Mouse (Mus musculus) NIH3T3 (cell line): ENCODE measurements around the gene Wfdc16.
A peak's percentile ranks its signal among the peaks of the same experiment; 100 is the strongest.
"Not testable (repeated sequence)": the region's sequence is repeated elsewhere in the genome, so short reads cannot be mapped to it uniquely, and the experiment has no call there.

Source experiments
- DNase-seq: peaks from one replicate; pipeline ENCODE4 v3.0.0-alpha.2; 2012; ENCODE audit warnings: low read depth

The Wfdc16 gene

DNA sequence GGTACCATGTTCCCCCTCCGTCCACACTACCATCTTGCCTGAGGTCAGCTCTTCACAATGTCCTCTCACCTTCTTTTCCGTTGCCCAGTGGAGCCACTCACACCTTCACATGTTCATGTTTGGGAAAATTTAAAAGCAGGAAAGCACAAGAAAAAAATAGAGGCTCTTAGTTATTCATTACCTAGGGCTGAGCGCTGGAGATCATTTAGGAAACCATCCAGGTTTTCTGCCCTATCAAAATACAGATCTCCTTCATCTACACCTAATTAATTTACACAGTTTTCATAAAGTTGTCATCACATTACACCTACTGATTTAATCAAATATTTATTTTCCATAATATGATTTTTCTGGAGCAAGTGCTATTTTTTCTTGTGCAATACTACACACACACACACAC is at the start of gene Wfdc16:
TSS of gene Wfdc16 (minus strand) at position 101 of the 400 bp plus-strand sequence.
- no peak for DNase-seq

DNA sequence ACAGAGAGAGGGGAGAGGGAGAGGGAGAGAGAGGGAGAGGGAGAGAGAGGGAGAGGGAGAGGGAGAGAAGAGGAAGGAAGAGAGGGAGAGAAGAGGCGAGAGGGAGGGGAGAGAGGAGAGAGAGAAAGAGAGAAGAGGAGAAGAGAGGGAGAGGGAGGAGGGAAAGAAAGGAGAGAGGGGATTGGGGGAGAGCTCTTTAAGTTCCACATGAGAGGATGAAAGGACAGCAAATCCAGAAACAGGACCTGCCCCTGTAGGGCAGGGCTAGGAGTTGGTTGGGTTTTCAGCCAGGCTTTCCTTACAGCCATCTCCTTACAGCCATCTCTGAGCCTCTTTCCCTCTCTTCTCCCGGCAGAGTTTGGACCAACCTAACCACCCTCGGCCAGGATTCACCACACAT is 46.2 kb upstream of the Wfdc16 start, which contains the start of gene Wfdc13:
TSS of gene Wfdc13 (plus strand) at position 301 of the 400 bp plus-strand sequence.
- DNase-seq, result no peak

DNA sequence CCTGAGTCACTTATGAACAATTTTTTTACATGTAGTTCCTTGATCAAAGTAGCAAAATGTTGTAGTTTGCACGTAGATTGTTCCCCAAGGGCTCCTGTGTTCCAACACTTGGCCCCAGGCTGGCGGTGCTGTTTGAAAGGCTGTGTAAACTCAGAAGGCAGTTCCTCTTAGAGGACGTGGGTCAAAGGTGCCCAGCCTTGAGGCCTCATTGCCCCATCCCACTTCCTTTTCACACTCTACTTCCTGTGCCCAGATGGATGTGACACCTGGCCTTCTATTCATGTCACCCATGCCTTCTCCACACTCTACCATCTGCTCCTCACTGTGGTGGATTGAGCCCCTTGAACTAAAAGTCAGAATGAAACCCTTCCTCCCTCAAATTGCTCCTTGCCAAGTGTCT is 41.3 kb upstream of the Wfdc16 start:
- DNase-seq, result no peak

DNA sequence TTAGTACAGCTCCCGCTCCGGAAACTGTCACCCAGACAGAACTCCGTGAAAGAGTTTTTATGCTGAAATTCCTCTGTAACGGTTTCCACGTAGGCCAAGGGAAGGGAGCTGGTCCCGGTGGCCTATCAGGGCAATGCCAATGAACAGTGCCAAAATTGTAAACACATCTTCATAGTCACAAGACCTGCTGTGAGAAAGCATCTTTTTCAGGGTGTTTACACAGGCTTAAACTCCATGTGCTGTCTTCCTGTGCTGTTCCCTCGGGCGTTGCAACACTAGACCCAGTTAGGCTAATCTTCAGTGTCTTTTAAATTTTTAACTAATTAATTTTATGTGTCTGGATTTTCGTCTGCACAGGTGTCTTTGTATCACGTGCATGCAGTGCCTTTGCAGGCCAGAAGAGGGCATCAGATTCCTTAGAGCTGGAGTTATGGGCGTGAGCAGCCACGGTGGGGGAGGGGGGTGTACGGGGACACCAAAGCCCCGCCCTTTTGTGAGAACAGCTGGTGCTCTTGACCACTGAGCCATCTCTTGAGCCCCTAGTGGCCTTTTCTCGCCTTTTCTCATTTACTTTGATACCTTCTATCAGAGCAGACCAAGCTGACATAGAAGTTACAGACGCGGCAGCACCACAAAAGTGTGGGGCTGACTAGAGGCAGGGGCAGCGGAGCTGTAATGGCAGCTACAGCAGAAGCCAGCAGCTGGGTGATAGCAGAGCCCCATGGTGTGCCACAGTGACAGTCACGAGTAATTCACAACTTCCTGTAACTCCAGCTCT is 40.4 kb upstream of the Wfdc16 start:
- DNase-seq, result peak; percentile 67

DNA sequence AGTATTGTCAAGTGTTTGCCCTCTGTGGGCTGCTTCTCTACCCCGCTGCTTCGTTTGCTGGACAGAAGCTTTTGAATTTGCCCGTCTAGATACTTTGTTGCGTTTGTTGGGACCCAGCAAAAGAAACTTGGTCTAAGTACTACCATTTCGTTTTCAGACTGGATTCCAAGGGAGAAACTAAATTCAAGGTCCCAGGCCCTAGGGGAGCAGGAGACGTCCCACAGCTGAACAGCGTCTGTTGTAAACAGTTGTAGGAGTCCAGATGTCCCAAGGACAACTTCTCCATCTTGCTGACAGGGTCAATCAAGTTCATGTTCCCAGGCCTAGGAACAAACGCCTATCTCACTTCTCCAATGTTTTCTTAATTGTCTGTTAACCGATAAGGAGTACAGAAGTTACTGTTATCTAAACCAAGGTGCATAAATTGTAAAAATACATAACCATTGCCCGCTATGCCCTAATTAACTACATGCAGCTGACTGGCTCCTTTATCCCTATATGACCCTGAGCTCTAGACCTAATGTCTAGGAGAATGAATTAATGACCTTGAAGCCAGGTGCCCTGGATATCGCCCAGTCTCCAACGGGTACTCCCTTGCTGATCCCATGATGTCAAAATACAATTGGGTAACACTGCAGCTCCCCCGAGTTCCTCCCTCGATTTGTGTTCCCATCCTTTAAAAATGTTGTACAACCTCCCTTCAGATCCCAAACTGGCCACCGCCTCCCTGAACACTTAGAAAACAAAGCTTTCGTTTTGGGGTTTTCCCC is 38.5 kb upstream of the Wfdc16 start:
- DNase-seq, result no peak

DNA sequence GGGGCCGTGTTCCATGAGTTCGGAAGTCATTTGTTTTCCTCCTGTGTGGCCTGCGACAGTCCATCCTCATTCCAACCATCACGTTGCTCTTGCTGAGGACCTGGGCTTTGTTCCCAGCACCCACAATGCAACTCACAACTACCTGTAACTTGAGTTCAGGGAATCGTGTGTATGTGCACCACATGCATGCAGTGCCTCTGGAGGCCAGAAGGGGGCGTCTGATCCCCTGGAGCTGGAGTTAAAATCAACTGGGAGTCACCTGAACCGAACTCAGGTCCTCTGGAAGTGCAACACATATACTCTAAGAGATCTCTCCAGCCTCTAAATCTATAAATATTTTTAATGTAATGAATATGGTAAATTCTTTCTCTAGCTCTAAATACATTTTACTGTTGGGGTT is 37.5 kb upstream of the Wfdc16 start:
- no peak for DNase-seq

DNA sequence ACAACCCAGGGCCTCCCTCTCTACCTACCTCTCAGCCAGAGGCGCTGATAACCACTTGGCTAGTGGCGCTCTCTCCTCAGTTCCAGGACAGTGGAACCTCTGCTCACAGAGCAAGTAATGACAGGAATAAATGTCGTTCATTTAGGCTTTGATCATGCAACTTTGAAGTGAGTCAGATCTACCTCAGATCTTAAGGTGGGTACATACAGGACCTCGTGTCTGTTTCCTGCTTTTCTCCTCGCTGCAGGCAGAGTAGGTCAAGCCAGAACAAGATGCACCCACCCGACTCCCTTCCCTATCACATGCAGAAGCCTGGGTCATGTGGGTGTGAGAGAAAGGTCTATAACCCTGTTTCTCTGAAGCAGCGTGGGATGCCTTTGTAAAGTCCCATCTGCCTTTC is 35.4 kb upstream of the Wfdc16 start, which contains the start of gene Wfdc11:
TSS of gene Wfdc11 (minus strand) at position 101 of the 400 bp plus-strand sequence.
- DNase-seq, result no peak

DNA sequence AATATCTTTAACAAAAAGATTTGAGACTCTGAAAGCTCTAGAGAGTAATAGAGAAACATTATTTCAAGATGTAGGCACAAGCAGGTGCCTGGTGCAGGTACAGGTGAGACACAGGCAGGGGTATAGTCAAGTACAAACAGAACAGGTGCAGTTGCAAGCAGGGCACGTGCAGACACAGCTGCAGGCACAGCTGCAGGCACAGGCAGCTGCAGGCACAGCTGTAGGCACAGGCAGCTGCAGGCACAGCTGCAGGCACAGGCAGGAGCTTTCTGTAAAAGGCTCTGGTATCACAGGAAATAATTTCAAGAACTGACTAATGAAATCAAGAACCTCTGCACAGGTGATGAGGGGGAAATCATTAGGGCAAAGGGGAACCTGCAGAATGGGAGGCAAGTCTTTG is 32.3 kb upstream of the Wfdc16 start:
- DNase-seq, result no peak

DNA sequence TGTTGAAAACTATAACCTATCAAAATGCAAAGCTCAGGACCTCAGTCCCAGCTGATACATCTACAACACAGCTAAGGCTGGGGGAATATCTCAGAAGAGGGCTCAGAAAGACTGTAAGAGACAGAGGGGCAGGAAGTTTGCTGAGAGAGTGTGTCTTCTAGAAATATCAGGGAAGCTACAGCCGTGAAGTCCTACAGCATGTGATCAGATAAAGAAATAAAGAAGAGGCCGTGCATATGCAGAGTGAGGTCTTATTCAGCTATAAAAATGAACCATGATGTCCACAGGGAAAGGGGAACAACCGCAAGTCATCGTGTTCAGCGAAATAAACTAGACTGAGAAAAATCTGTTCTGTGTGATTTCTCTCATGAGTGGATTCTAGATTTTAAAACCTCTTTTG is 31.7 kb upstream of the Wfdc16 start:
- DNase-seq, result no peak

DNA sequence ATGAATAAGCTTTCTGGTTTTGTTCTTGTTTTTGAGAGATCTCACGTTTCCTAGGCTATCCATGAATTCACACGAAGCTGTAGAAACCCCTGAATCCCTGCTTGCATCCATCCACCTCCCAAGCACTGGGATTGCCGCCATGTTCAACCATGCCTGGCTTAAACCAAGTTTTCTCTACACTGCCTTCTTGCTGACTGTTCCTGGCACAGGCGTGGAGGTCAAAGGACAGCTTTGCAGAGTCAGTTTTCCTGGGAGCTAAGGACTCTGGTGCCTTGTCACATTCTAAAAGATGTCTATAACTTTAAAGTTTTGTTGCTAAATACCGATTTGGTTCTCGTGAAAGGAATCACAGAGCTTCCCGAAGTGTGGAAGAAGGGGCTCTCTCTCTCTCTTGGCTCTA is 26.3 kb upstream of the Wfdc16 start:
- DNase-seq, result no peak

DNA sequence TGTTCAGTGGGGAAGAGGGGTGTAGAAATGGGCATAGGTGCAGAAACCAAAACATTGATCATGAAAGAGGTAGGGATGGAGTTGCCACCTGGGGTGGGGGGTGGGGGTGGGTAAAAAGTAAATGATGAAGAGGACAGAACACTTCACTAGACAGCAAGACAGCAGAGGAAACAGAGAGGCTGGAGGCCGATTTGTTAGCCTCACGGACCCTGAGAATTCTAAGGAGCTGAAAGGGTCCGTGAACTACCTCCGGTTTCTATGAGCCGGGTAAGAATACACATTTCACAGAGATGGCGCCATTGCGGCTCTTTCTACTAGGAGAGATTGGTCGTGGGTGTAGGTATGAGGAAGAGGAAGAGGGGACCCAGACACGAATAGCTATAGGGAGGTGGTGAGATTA is 17.9 kb upstream of the Wfdc16 start, which contains the start of gene Wfdc9:
TSS of gene Wfdc9 (minus strand) at position 101 of the 400 bp plus-strand sequence.
- no peak for DNase-seq

DNA sequence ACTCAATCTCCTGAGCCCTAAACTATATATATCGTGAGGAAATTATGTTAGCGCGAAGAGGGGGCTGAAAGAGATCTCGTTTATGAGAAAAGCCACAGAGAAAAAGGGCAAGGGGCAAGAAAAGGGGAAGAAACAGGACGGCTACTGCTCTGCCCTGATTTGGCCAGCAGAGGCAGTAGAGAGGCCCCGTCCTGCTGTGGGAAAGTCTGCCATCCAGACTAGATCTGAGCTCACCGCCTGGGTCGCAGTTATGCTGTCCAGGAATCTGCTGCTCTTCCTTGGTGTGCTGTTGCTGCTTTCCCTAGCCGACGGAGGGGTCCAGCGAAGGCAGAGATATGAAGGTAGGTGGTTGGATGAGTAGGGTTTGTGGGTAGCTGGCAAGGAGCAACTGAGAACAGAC is 17.3 kb upstream of the Wfdc16 start, which contains the start of gene Wfdc10:
TSS of gene Wfdc10 (plus strand) at position 189 of the 400 bp plus-strand sequence.
- peak; percentile 31 for DNase-seq

DNA sequence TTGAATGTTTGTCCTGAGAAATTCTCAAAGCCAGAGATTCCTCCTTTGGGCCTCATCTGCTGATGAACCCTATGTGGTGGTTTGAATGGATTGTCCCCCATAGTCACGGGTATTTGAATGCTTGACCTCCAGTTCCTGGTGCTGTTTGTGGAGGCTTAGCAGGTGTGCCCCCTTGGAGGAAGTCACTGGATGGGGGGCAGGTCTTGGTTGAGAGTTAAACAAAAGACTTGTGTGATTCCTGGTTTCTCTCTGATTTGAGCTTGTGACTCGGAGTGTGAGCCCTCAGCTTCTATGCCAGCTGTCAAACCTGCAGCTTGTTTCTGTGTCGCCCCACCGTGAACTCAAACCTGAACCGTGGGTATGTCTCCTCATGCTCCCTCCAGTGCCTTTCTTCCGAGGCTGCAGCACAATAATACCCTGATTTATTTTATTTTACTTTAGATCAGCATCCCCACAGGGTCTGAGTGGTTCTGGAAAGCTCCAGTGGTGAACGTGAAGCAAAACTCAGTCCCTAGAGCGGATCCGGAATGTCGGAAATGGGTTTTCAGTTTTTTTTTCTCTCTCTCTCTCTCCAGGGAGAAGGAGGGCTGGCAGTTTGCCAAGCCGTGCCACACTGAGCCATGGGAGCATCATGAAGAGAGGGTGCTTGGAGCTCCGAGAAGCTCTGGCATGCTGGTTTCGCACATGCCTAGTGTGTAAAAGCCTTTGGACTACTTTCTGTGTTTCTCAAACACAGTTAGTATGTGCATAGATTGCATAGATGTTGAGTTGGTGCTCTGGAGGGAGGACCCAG is 3.5 kb upstream of the Wfdc16 start:
- no peak for DNase-seq

DNA sequence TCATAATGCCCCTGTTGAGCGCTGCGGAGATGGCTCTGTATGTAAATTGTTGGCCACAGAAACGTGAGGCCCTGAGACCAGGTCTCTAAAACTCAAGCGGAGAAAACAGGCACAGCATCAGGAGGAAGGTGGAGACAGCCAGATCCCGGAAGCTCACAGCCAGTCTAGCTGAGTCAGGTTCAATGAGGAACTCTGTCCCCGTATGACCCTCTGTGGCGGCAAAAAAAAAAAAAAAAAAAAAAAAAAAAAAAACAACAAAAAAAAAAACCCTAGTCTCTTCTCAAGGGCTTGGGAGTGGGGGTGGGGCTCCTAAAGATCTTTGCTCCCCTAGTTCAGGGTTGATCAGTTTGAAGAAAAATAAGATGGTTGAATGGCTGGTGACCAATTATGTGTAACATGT is 2.5 kb upstream of the Wfdc16 start:
- no peak for DNase-seq

DNA sequence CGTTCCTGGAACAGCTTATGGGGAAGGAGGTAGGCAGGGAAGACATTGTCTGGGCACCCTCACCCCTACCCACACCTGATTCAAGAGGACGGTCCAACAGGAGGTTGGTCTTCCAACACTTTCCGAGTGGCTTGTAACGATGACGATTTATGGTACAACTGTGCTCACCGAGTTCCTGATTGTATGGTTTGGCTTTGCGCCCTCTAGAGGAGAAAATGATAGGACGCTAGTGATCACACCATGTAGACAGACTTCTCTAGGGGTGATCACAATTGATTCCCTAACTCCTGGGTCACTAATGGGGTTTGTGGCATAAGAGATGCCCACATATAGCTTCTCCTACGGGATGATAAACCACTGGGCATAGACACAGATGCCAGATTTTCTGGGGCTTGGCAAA is 3.3 kb downstream of the Wfdc16 start:
- no peak for DNase-seq

DNA sequence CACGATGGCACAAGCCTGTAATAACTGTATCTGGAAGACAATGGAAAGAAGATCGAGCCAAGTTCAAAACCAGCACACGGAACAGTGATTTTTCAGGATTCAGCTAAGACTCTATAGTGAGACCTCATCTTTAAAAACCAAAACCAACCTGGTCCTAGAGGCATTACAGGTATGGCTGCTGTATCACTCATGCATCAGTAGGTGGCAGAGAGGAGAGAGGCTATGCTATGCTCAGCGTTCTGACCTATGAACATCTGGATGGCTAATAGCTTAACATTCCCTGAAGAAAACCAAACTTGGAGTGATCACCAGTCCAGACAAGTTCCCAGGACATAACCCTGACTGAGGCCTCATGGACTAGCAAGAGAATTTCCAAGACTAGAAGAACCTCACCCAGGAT is 16.8 kb downstream of the Wfdc16 start:
- no peak for DNase-seq

DNA sequence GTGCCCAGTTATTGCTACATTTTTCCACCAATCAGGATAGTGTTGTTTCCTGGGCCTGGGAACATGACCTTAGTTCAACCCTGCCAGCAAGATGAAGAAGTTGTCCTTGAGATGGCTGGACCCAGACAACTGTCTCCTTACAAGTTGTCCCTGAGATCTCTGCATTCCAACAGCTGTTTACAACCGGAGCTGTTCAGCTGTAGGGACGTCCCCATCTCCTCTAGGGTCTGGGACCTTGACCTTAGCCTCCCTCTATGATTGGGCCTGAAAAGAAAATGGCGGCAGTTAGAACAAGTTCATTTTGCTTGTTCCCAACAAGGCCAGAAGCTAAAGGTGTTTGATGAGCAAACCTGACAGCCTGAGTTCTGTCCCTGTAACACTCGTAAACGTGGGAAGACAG is 19.5 kb downstream of the Wfdc16 start:
- DNase-seq, result no peak

DNA sequence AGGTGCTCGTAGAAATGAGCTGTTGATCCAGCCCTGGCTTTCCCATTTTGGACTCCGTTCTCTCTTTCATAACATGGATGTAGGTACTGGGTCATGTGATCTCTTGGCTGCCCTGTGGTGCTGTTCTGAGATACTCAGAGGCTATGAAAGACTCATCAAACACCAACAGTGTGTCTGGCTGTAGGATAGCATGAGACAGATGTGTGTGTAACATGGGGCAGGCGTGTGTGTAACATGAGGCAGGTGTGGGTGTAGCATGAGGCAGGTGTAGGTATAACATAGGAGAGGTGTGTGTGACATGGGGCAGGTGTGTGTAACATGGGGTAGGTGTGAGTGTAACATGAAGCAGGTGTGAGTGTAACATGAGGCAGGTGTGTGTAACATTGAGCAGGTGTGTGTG is 23.2 kb downstream of the Wfdc16 start:
- no peak for DNase-seq

DNA sequence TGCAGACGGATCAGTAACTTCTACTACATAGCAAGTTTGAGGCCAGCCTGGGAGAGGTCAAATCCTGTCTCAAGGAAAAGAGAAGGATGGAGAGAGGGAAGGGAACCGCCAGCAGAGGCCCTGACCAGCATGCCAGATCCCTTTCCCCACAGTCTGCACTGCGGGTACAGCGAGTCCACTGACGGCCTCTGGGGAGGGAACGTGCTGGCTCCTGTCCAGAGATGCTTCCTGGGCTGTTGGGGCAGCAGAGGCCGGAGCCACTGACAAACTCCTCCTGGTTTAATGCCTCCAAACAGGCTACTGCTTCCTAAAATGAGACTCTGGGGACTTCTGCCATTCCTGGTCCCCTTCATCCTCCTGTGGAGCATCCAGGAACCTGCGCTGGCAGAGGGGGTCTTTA is 25.1 kb downstream of the Wfdc16 start, which contains the start of the genes Wfdc6b and Wfdc8:
TSS of gene Wfdc6b (plus strand) at position 52 of the 400 bp plus-strand sequence.
TSS of gene Wfdc8 (minus strand) at position 156 of the 400 bp plus-strand sequence.
- not testable (repeated sequence) for DNase-seq

DNA sequence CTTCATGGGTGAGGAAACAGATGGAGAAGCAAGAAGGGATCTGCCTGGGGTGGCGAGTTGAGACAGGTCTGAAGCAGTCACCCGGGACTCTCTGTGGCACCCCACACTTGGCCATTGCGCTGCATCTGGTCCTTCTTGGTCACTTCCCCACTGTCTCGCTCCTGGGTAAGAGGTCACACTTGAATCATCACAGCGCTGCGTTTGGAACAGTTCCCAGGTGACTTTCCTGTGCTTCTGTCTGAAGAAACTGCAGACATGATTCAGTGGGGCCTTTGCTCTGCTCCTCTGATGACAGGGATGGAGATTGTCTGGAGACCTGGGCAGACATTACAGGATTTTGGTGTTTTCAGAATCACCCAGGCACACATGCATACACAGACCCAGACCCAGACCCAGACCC is 29.8 kb downstream of the Wfdc16 start:
- DNase-seq, result peak; percentile 24

DNA sequence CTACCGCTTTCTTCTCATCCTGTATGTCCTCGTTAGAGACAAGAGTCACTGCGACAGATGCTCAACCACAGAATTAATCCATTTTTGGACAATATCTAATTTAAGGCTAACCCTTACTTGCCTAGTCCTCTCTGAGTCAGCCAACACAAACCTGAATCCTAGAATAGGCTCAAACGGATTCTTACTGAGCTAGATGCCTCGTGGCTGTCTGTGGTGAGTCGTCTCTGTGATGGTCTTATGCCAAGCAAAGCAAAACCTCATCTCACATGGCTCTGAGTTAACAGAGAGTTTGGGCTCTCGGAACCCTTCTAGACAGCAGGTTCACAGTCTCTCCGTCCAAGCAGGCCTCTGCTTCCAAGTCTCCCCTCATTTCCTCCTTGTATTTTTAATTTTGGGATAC is 34.2 kb downstream of the Wfdc16 start:
- DNase-seq, result peak; percentile 72

DNA sequence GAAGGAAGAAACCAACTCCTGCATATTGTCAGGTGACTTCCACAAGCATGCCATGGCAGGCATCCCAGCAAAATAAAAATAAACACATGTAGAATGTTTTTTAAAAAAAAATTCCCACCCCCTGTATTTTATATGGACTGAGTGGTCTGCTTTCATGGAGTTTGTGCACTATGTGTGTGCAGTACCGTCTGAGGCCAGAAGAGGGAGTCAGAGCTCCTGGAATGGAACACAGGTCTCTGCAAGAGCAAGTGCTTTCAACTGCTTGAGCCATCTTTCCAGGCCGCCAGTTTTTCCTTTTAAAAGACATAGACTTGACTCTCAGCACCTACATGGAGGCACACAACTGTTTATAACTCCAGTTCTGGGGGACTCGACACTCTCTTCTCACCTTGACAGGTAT is 35.1 kb downstream of the Wfdc16 start:
- peak; percentile 30 for DNase-seq
